Mouse (Mus musculus) myocyte (in vitro differentiated cells): ENCODE measurements around the gene BC030867.

ENCODE experiments used
- CEBPB ChIP-seq: IDR thresholded peaks from 2 replicates; pipeline ENCODE4 v1.6.1; 2011; ENCODE audit warnings: mild to moderate bottlenecking, moderate library complexity; ENCODE audit not compliant: poor library complexity, insufficient read depth, severe bottlenecking
- MAX ChIP-seq: IDR thresholded peaks from one replicate; pipeline ENCODE4 v1.6.1; 2011; ENCODE audit warnings: low read depth, mild to moderate bottlenecking, control low read depth
- MYOG ChIP-seq, 3 experiments: IDR thresholded peaks; one replicate each; pipeline ENCODE4 v1.6.1; 2011; ENCODE audit warnings: control low read depth in 2 of 3, low read depth in 2 of 3, mild to moderate bottlenecking in 2 of 3; ENCODE audit not compliant: insufficient read length in 2 of 3, control insufficient read depth in 1 of 3, insufficient read depth in 1 of 3
- POLR2A ChIP-seq: IDR thresholded peaks from one replicate; pipeline ENCODE4 v1.6.1; 2011; ENCODE audit warnings: low read depth, mild to moderate bottlenecking, control low read depth, moderate library complexity; ENCODE audit not compliant: insufficient read length
- POLR2AphosphoS2 ChIP-seq: IDR thresholded peaks from one replicate; pipeline ENCODE4 v1.6.1; 2011; ENCODE audit warnings: low read depth, control low read depth; ENCODE audit not compliant: insufficient read length
- USF1 ChIP-seq: IDR thresholded peaks from one replicate; pipeline ENCODE4 v1.6.1; 2011; ENCODE audit warnings: low read depth, mild to moderate bottlenecking, control low read depth, moderate library complexity

GRCm38 (mm10) chr11:102216056-102216885, 32.4 kb upstream of the BC030867 start:
- no peak for TF ChIP-seq POLR2A
- no peak for TF ChIP-seq MAX
- TF ChIP-seq MYOG (IDR thresholded peaks at IDR 0.05; ENCODE audit: control insufficient read depth in 1 of 3, insufficient read depth in 1 of 3, insufficient read length in 2 of 3, low read depth in 2 of 3), result no peak
- no peak for TF ChIP-seq CEBPB
- no peak for TF ChIP-seq USF1
- no peak for TF ChIP-seq POLR2AphosphoS2
